ENCODE assay signal across 23 mouse cellular contexts in the genomic region with DNA sequence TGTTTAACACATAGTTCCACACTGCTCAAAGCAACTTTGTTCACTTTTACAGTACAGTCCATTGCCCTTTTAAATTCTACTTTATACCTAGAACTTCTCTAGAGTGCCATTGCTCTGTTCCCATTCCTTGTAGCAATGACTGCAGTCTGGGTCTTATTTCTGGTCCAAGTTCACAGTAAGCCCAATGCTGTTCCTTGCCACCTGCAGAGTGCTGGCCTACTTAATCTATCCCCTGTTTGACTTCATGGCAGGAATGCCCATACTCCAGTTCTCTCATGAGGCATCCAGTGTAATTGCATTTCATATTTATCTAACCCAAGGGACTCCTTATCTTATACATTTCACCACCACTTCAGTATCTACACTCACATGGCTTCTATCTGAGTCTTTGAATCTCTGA.
DNase-seq lines count a peak whose midpoint lies in the region; ATAC-seq and TF ChIP-seq lines count a peak whose summit lies in the region.
"Had no signal": no experiment of that assay in that cellular context is flagged by ENCODE, and none has a peak within 500 bp of the region (broad histone marks: within the 10 kb centered on the region; RNA-seq: fewer than 3 reads in every experiment).

No protein-coding gene starts in this region.

- ATAC-seq in cerebellum, adult (ENCODE audit: insufficient number of reproducible peaks, low FRiP score, low TSS enrichment) = peak; percentile 93
- no peak for ATAC-seq in midbrain, embryonic 15.5 days (replicated peaks)
- no peak for ATAC-seq in liver, postnatal 0 days
- ATAC-seq: activated CD4-positive, CD25-positive, alpha-beta regulatory T cell, adult 4 months; forebrain, embryonic 14.5 days; hindbrain, postnatal 0 days; intestine, embryonic 15.5 days; Patski had no signal

- no peak for DNase-seq in cerebellum, postnatal 4 days (ENCODE audit: low spot score in 2 of 2)
- DNase-seq in cerebellum, adult 9-10 months = peak; percentile 86
- DNase-seq in cerebellum, postnatal 25 days = peak; percentile 69 to 77
- DNase-seq in heart, postnatal 14 days = no peak
- no peak for DNase-seq in liver, postnatal 0 days
- DNase-seq: adrenal gland, postnatal 14 days; B cell, adult 2 months; gastrocnemius, adult 2 months; gastrocnemius, postnatal 25 days; heart, adult 11 months; heart, postnatal 4 days; kidney, adult 2 months had no signal

- TF ChIP-seq CTCF in liver, postnatal 0 days (IDR thresholded peaks at IDR 0.05; ENCODE audit: low read depth) = no peak

- no peaks in the 10 kb centered on the region for H3K36me3 ChIP-seq in midbrain, embryonic 15.5 days (replicated peaks)
- no peaks in the 10 kb centered on the region for H3K36me3 ChIP-seq in liver, postnatal 0 days (replicated peaks; ENCODE audit: insufficient read depth, low read length)
- H3K36me3 ChIP-seq: embryonic facial prominence, embryonic 10.5 days; heart, embryonic 13.5 days; hindbrain, embryonic 13.5 days; intestine, embryonic 15.5 days; kidney, embryonic 15.5 days had no signal

- no peak overlapping the region for H3K27ac ChIP-seq in midbrain, embryonic 15.5 days
- H3K27ac ChIP-seq in liver, postnatal 0 days (ENCODE audit: low read depth) = no peak overlapping the region
- H3K27ac ChIP-seq: embryonic facial prominence, embryonic 10.5 days; gastrocnemius, adult 2 months; heart, embryonic 13.5 days; hindbrain, embryonic 13.5 days; hindbrain, postnatal 0 days; intestine, embryonic 15.5 days; kidney, embryonic 15.5 days had no signal

- no peaks in the 10 kb centered on the region for H3K4me1 ChIP-seq in midbrain, embryonic 15.5 days
- H3K4me1 ChIP-seq in liver, postnatal 0 days (ENCODE audit: insufficient read depth) = no peaks in the 10 kb centered on the region
- H3K4me1 ChIP-seq: embryonic facial prominence, embryonic 10.5 days; hindbrain, embryonic 13.5 days; intestine, embryonic 15.5 days; kidney, embryonic 15.5 days had no signal

- no peaks in the 10 kb centered on the region for H3K27me3 ChIP-seq in midbrain, embryonic 15.5 days (replicated peaks)
- H3K27me3 ChIP-seq in liver, postnatal 0 days (ENCODE audit: insufficient read depth, low read length) = no peaks in the 10 kb centered on the region
- H3K27me3 ChIP-seq: heart, embryonic 13.5 days; hindbrain, embryonic 13.5 days; intestine, embryonic 15.5 days; kidney, embryonic 15.5 days; Patski had no signal

- no peak overlapping the region for H3K4me2 ChIP-seq in midbrain, embryonic 15.5 days
- no peak overlapping the region for H3K4me2 ChIP-seq in liver, postnatal 0 days (ENCODE audit: low read depth, low read length)
- H3K4me2 ChIP-seq: heart, embryonic 13.5 days; hindbrain, embryonic 13.5 days; intestine, embryonic 15.5 days; kidney, embryonic 15.5 days had no signal

- H3K4me3 ChIP-seq in midbrain, embryonic 15.5 days = no peak overlapping the region
- H3K4me3 ChIP-seq in liver, postnatal 0 days (ENCODE audit: low read depth, low read length) = no peak overlapping the region
- H3K4me3 ChIP-seq: embryonic facial prominence, embryonic 10.5 days; gastrocnemius, adult 2 months; heart, embryonic 13.5 days; hindbrain, embryonic 13.5 days; intestine, embryonic 15.5 days; kidney, embryonic 15.5 days had no signal

- intact Hi-C loops in heart, postnatal 14 days (cut with DNase I) = loop anchor here (10.0 kb wide), 1 partner anchor 185 kb away; a partner anchor contains a TSS

- H3K9me3 ChIP-seq in midbrain, embryonic 15.5 days = no peaks in the 10 kb centered on the region
- H3K9me3 ChIP-seq in liver, postnatal 0 days (ENCODE audit: low read length) = no peaks in the 10 kb centered on the region
- H3K9me3 ChIP-seq: embryonic facial prominence, embryonic 10.5 days; heart, embryonic 13.5 days; hindbrain, embryonic 13.5 days; intestine, embryonic 15.5 days; kidney, embryonic 15.5 days had no signal

- no peak for TF ChIP-seq EP300 in liver, postnatal 0 days (IDR thresholded peaks at IDR 0.05; ENCODE audit: low read depth)

- no peak overlapping the region for H3K9ac ChIP-seq in midbrain, embryonic 15.5 days
- no peak overlapping the region for H3K9ac ChIP-seq in liver, postnatal 0 days (replicated peaks)
- H3K9ac ChIP-seq: heart, embryonic 13.5 days; hindbrain, embryonic 13.5 days; intestine, embryonic 15.5 days; kidney, embryonic 15.5 days had no signal

Comparison
In these comparisons a context has a peak if more than half of its experiments do, and no peak if none do; other contexts are left out.
1. DNase-seq: peak in cerebellum, adult 9-10 months (single experiment) and cerebellum, postnatal 25 days (2 of 2); none in cerebellum, postnatal 4 days (0 of 2), heart, postnatal 14 days (0 of 2) and liver, postnatal 0 days (single experiment).